In the genomic region with DNA sequence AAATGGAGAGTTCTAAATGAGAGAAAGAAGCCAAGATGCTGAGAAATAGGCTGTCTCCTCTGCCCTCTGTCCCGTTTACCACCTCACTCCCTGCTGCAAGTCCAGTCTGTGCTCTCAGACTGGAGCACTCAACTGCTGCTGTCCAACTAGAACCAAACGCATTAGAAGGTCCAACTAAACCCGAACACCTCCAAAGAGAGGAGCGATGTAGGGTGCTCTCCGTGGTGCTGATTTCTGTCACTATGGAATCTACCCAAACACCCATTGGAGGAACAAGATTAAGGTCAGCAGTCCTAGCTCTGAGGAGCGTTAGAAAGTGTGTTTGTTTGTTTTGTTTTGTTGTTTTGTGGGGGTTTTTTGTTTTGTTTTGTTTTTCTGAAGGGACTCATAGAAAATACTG, we compare ENCODE assay signal across 1 mouse cellular context.
TF ChIP-seq lines count a peak whose summit lies in the region.

No protein-coding gene starts in this region.

TF ChIP-seq in MEL, 35 proteins besides CTCF, POLR2A, EP300 and RAD21 (continued from another document):
- TF ChIP-seq RCOR1 (IDR thresholded peaks at IDR 0.05; ENCODE audit: low read depth, low read length) (no peak), E2F4 (IDR thresholded peaks at IDR 0.05; ENCODE audit: borderline replicate concordance, low read depth, low read length) (no peak), TBP (IDR thresholded peaks at IDR 0.05; ENCODE audit: low read depth, low read length) (no peak), UBTF (IDR thresholded peaks at IDR 0.05; ENCODE audit: borderline replicate concordance, insufficient read depth, low read depth, low read length) (no peak), SIN3A (IDR thresholded peaks at IDR 0.05; ENCODE audit: low read length) (no peak), NRF1 (IDR thresholded peaks at IDR 0.05; ENCODE audit: insufficient read depth, low read depth, low read length, poor library complexity, severe bottlenecking) (no peak), ZC3H11A (IDR thresholded peaks at IDR 0.05; ENCODE audit: low read depth, low read length) (no peak), POLR2AphosphoS5 (IDR thresholded peaks at IDR 0.05; ENCODE audit: borderline replicate concordance, low read depth, low read length) (no peak), MYB (IDR thresholded peaks at IDR 0.05; ENCODE audit: low read depth, low read length) (no peak)
TF ChIP-seq in MEL: peak in this region for 0.
